In genomic region chr7:98629947-98630346, GRCm38 (mm10) we compare ENCODE assay signal across 18 mouse cellular contexts. TPM values are rescaled to one million over a fixed set of nuclear protein-coding genes. Genes with fewer than 3 reads are reported as not detected.
DNase-seq lines count a peak whose midpoint lies in the region; ATAC-seq and TF ChIP-seq lines count a peak whose summit lies in the region.
"Had no signal": no experiment of that assay in that cellular context is flagged by ENCODE, and none has a peak within 500 bp of the region (broad histone marks: within the 10 kb centered on the region; RNA-seq: fewer than 3 reads in every experiment).

No protein-coding gene starts in this region.

- H3K9me3 ChIP-seq in heart, postnatal 0 days (replicated peaks; ENCODE audit: control insufficient read depth, low read length): no peaks in the 10 kb centered on the region
- no peaks in the 10 kb centered on the region for H3K9me3 ChIP-seq in heart, embryonic 11.5 days (replicated peaks; ENCODE audit: control insufficient read depth, low read length)
- H3K9me3 ChIP-seq: embryonic facial prominence, embryonic 10.5 days; embryonic facial prominence, embryonic 12.5 days; forebrain, embryonic 13.5 days; forebrain, embryonic 15.5 days had no signal

- ATAC-seq in heart, postnatal 0 days (ENCODE audit: insufficient read depth, low read depth): peak; percentile 72
- no peak for ATAC-seq in heart, embryonic 11.5 days (replicated peaks; ENCODE audit: insufficient number of reproducible peaks, low FRiP score, low TSS enrichment)
- ATAC-seq: forebrain, embryonic 13.5 days; forebrain, embryonic 15.5 days; forebrain, postnatal 0 days had no signal

- TF ChIP-seq CTCF in heart, postnatal 0 days (IDR thresholded peaks at IDR 0.05; ENCODE audit: low read depth): no peak
- TF ChIP-seq CTCF in heart, adult 2 months (IDR thresholded peaks at IDR 0.05): no peak

- intact Hi-C loops in heart, adult 2 months (cut with DNase I): no loop called here

- WGBS in heart, postnatal 0 days: 47% methylated on average over 7 of the region's 7 CpGs
- WGBS in heart, adult 2 months: 78% methylated on average over 7 of the region's 7 CpGs
- WGBS in heart, embryonic 11.5 days (ENCODE audit: insufficient replicate concordance): 75% methylated on average over 7 of the region's 7 CpGs

- TF ChIP-seq POLR2A in heart, adult 2 months (IDR thresholded peaks at IDR 0.05; ENCODE audit: insufficient read depth, low read depth, low read length): no peak

- H3K36me3 ChIP-seq in heart, postnatal 0 days (replicated peaks; ENCODE audit: control insufficient read depth, insufficient read depth, low read length): peaks cover 42% of the 10 kb centered on the region
- peaks cover 6% of the 10 kb centered on the region; the same call in 1 of the 2 replicates for H3K36me3 ChIP-seq in heart, adult 2 months (ENCODE audit: control insufficient read depth, insufficient read depth, low read length)
- 0 out of 2 replicates have a peak, but pooled peaks cover 4% of the 10 kb centered on the region for H3K36me3 ChIP-seq in heart, embryonic 11.5 days (ENCODE audit: control insufficient read depth, insufficient read depth, low read length)

- H3K27me3 ChIP-seq in heart, postnatal 0 days (ENCODE audit: control insufficient read depth, insufficient read depth, low read length): no peaks in the 10 kb centered on the region
- no peaks in the 10 kb centered on the region for H3K27me3 ChIP-seq in heart, adult 2 months (ENCODE audit: control insufficient read depth, insufficient read depth, low read length)
- H3K27me3 ChIP-seq in heart, embryonic 11.5 days (ENCODE audit: control insufficient read depth, insufficient read depth, low read length): no peaks in the 10 kb centered on the region
- H3K27me3 ChIP-seq: embryonic facial prominence, embryonic 12.5 days; forebrain, embryonic 13.5 days; forebrain, embryonic 15.5 days had no signal

- peak; percentile 46 for DNase-seq in heart, postnatal 0 days (ENCODE audit: low spot score)
- DNase-seq in heart, adult 2 months: no peak
- peak; percentile 11 for DNase-seq in heart, postnatal 4 days
- no peak for DNase-seq in cerebellum, adult 11 months
- DNase-seq: adrenal gland, adult 2 months; adrenal gland, postnatal 10 days; adrenal gland, postnatal 25 days; cerebellum, adult 11-12 months; cerebellum, adult 2 months; cerebellum, adult 9-10 months; cerebellum, postnatal 10 days; cerebellum, postnatal 25 days; forebrain, postnatal 0 days had no signal

- no peaks in the 10 kb centered on the region for H3K4me1 ChIP-seq in heart, postnatal 0 days (ENCODE audit: control insufficient read depth, insufficient read depth)
- H3K4me1 ChIP-seq in heart, adult 2 months (ENCODE audit: control insufficient read depth, insufficient read depth, low read length): no peaks in the 10 kb centered on the region; the same call in 1 of the 2 replicates
- no peaks in the 10 kb centered on the region for H3K4me1 ChIP-seq in heart, embryonic 11.5 days (ENCODE audit: control insufficient read depth, insufficient read depth, low read length)
- H3K4me1 ChIP-seq: embryonic facial prominence, embryonic 10.5 days; embryonic facial prominence, embryonic 12.5 days; forebrain, embryonic 13.5 days; forebrain, embryonic 15.5 days had no signal

- H3K79me2 ChIP-seq in heart, adult 2 months (replicated peaks; ENCODE audit: control insufficient read depth, insufficient read depth, low read length): no peaks in the 10 kb centered on the region

- H3K4me2 ChIP-seq in heart, postnatal 0 days (ENCODE audit: low read depth, low read length): no peak overlapping the region
- H3K4me2 ChIP-seq in heart, embryonic 11.5 days: no peak overlapping the region
- H3K4me2 ChIP-seq: embryonic facial prominence, embryonic 12.5 days; forebrain, embryonic 13.5 days; forebrain, embryonic 15.5 days had no signal

- no peak overlapping the region for H3K4me3 ChIP-seq in heart, postnatal 0 days (ENCODE audit: low read depth, low read length)
- H3K4me3 ChIP-seq in heart, adult 2 months: no peak overlapping the region
- no peak overlapping the region for H3K4me3 ChIP-seq in heart, embryonic 11.5 days (ENCODE audit: low read depth, low read length)
- H3K4me3 ChIP-seq: embryonic facial prominence, embryonic 10.5 days; embryonic facial prominence, embryonic 12.5 days; forebrain, embryonic 13.5 days; forebrain, embryonic 15.5 days had no signal

- no peak for TF ChIP-seq EP300 in heart, postnatal 0 days (IDR thresholded peaks at IDR 0.05; ENCODE audit: low read depth)
- TF ChIP-seq EP300 in heart, adult 2 months (IDR thresholded peaks at IDR 0.05; ENCODE audit: insufficient read depth, low read depth, low read length): no peak

- no peak overlapping the region for H3K27ac ChIP-seq in heart, postnatal 0 days (ENCODE audit: low read depth)
- no peak overlapping the region for H3K27ac ChIP-seq in heart, adult 2 months
- no peak overlapping the region for H3K27ac ChIP-seq in heart, embryonic 11.5 days (ENCODE audit: low read depth, low read length)
- H3K27ac ChIP-seq: embryonic facial prominence, embryonic 10.5 days; embryonic facial prominence, embryonic 12.5 days; forebrain, embryonic 13.5 days; forebrain, embryonic 15.5 days had no signal

- no peak overlapping the region for H3K9ac ChIP-seq in heart, postnatal 0 days (replicated peaks; ENCODE audit: low read depth, low read length)
- H3K9ac ChIP-seq in heart, adult 2 months (ENCODE audit: low read depth, low read length): no peak overlapping the region
- no peak overlapping the region for H3K9ac ChIP-seq in heart, embryonic 11.5 days (ENCODE audit: low read depth, low read length)
- H3K9ac ChIP-seq: embryonic facial prominence, embryonic 12.5 days; forebrain, embryonic 13.5 days; forebrain, embryonic 15.5 days; forebrain, postnatal 0 days had no signal

RNA-seq across cellular contexts. Expression of gene Emsy, which starts 26.6 kb away (rescaled TPM):
- total RNA-seq in heart, postnatal 0 days (2014; rRNA removed; ENCODE audit: low replicate concordance): 20.1 and 33.2 TPM in 2 replicates
- polyA plus RNA-seq in heart, postnatal 0 days (2015; fragmentation: Nextera tagmentation; extraction: Ambion mirVana): 8.8 and 9.1 TPM in 2 replicates
- 10 to 100 TPM; 24.0 to 25.6 TPM for total RNA-seq in heart, adult 2 months (2021)
- 19.6 and 27.7 TPM in 2 replicates for polyA plus RNA-seq in heart, adult 2 months (2012; rRNA removed)
- 10 to 100 TPM; 34.2 to 35.8 TPM for total RNA-seq in heart, postnatal 4 days (2021)
- polyA plus RNA-seq in heart, embryonic 11.5 days (2014; fragmentation: Nextera tagmentation; extraction: Ambion mirVana): 42.5 and 44.1 TPM in 2 replicates

Comparison
In these comparisons a context has a peak if more than half of its experiments do, and no peak if none do; other contexts are left out.
1. DNase-seq: peak in heart, postnatal 0 days (single experiment) and heart, postnatal 4 days (single experiment); none in heart, adult 2 months (0 of 2) and cerebellum, adult 11 months (single experiment).